Mouse (Mus musculus) MEL (cell line): ENCODE results near the gene Fastk.

Source experiments
- BHLHE40 ChIP-seq: IDR thresholded peaks from 2 replicates; pipeline ENCODE4 v1.6.1; 2012; ENCODE audit warnings: low read depth, mild to moderate bottlenecking, inconsistent platforms, low read length, improper control_type of control experiment, borderline replicate concordance
- CHD1 ChIP-seq: IDR thresholded peaks from 2 replicates; pipeline ENCODE4 v1.6.1; 2012; ENCODE audit warnings: low read depth, mild to moderate bottlenecking, inconsistent platforms, low read length, improper control_type of control experiment
- CTCF ChIP-seq, 3 experiments: IDR thresholded peaks in 2 of 3; conservative IDR thresholded peaks in 1 of 3; 2 replicates each; pipeline ENCODE4 v1.5.1; 2011 to 2012; ENCODE audit warnings: low read length in 3 of 3, low read depth in 2 of 3, mild to moderate bottlenecking in 2 of 3, improper control_type of control experiment in 1 of 3, inconsistent platforms in 1 of 3, mixed read lengths in 1 of 3, moderate library complexity in 1 of 3; ENCODE audit not compliant: control insufficient read depth in 1 of 3, insufficient read depth in 1 of 3, poor library complexity in 1 of 3, severe bottlenecking in 1 of 3
- EP300 ChIP-seq, 2 experiments: IDR thresholded peaks; 2 replicates each; pipeline ENCODE4 v1.6.1; 2011; ENCODE audit warnings: improper control_type of control experiment in 2 of 2, low read length in 2 of 2, low read depth in 1 of 2, mild to moderate bottlenecking in 1 of 2
- GATA1 ChIP-seq: IDR thresholded peaks from 2 replicates; pipeline ENCODE4 v1.6.1; 2011; ENCODE audit warnings: low read depth, low read length, improper control_type of control experiment
- MAX ChIP-seq: IDR thresholded peaks from 2 replicates; pipeline ENCODE4 v1.6.1; 2011; ENCODE audit warnings: low read length, improper control_type of control experiment
- MYC ChIP-seq: IDR thresholded peaks from 2 replicates; pipeline ENCODE4 v1.6.1; 2011; ENCODE audit warnings: low read depth, mild to moderate bottlenecking, low read length, improper control_type of control experiment, moderate library complexity
- POLR2A ChIP-seq, 2 experiments: IDR thresholded peaks; 2 replicates each; pipeline ENCODE4 v1.6.1; 2011 to 2012; ENCODE audit warnings: low read length in 2 of 2, mild to moderate bottlenecking in 2 of 2, control low read depth in 1 of 2, improper control_type of control experiment in 1 of 2, low read depth in 1 of 2, moderate library complexity in 1 of 2; ENCODE audit not compliant: control insufficient read depth in 1 of 2, insufficient read depth in 1 of 2, poor library complexity in 1 of 2
- TBP ChIP-seq: IDR thresholded peaks from 2 replicates; pipeline ENCODE4 v1.8.0; 2011; ENCODE audit warnings: low read depth, low read length, improper control_type of control experiment
- USF1 ChIP-seq: IDR thresholded peaks from 2 replicates; pipeline ENCODE4 v1.6.1; 2014; ENCODE audit warnings: low read depth, mild to moderate bottlenecking, inconsistent platforms, low read length, improper control_type of control experiment, moderate library complexity
- ZNF384 ChIP-seq: IDR thresholded peaks from 2 replicates; pipeline ENCODE4 v1.6.1; 2012; ENCODE audit warnings: low read depth, mild to moderate bottlenecking, inconsistent platforms, low read length, improper control_type of control experiment

- TF ChIP-seq TBP = no peak
- no peak for TF ChIP-seq CTCF (IDR thresholded peaks at IDR 0.05 in 2 of 3, conservative IDR thresholded peaks at IDR 0.05 in 1 of 3; ENCODE audit: control insufficient read depth in 1 of 3, insufficient read depth in 1 of 3, low read depth in 2 of 3, low read length in 3 of 3, poor library complexity in 1 of 3, severe bottlenecking in 1 of 3)
- no peak for TF ChIP-seq MAX
- no peak for TF ChIP-seq EP300 (IDR thresholded peaks at IDR 0.05; ENCODE audit: low read depth in 1 of 2, low read length in 2 of 2)
- TF ChIP-seq POLR2A (IDR thresholded peaks at IDR 0.05; ENCODE audit: control insufficient read depth in 1 of 2, insufficient read depth in 1 of 2, low read depth in 1 of 2, low read length in 2 of 2, poor library complexity in 1 of 2) = no peak
- TF ChIP-seq GATA1 = no peak
- TF ChIP-seq MYC = no peak
- no peak for TF ChIP-seq BHLHE40
- TF ChIP-seq ZNF384 = no peak
- TF ChIP-seq CHD1 = no peak
- no peak for TF ChIP-seq USF1
Observed at GRCm38 (mm10) chr5:24427981-24428402, 17.1 kb downstream of the Fastk start.
